Mouse (Mus musculus) forebrain, postnatal 0 days (tissue): Measurements from ENCODE around the gene Sowaha. TPM values are rescaled to one million over a fixed set of nuclear protein-coding genes. Genes with fewer than 3 reads are reported as not detected.

Experiments
- ATAC-seq: fragments of 200-750 bp; cut with Nextera tagmentation; 2 replicates; pipeline ENCODE4 v1.8.0; 2017; ENCODE audit warnings: mild to moderate bottlenecking, moderate library complexity
- DNase-seq: peaks from one replicate; pipeline ENCODE4 v3.0.0-alpha.2; 2015
- H3K27ac ChIP-seq: fragments of 300-500 bp; sonication (generic); 2 replicates; pipeline ENCODE4 v1.5.1; 2014; ENCODE audit warnings: low read depth, mild to moderate bottlenecking, antibody characterized with exemption, low read length, moderate library complexity, mixed read lengths
- H3K27me3 ChIP-seq: fragments of 300-500 bp; sonication (generic); 2 replicates; pipeline ENCODE4 v1.6.1; 2014; ENCODE audit warnings: mild to moderate bottlenecking, low read length, mixed read lengths; ENCODE audit not compliant: insufficient read depth
- H3K36me3 ChIP-seq: fragments of 300-500 bp; sonication (generic); 2 replicates; pipeline ENCODE4 v1.6.1; 2014; ENCODE audit warnings: mild to moderate bottlenecking, moderate library complexity; ENCODE audit not compliant: insufficient read depth
- H3K4me1 ChIP-seq: fragments of 300-500 bp; sonication (generic); 2 replicates; pipeline ENCODE4 v1.6.1; 2014; ENCODE audit warnings: antibody characterized with exemption; ENCODE audit not compliant: insufficient read depth
- H3K4me2 ChIP-seq: fragments of 300-500 bp; sonication (generic); 2 replicates; pipeline ENCODE4 v1.6.1; 2014; ENCODE audit warnings: low read depth, mild to moderate bottlenecking, moderate library complexity
- H3K4me3 ChIP-seq: fragments of 300-500 bp; sonication (generic); 2 replicates; pipeline ENCODE4 v1.5.1; 2014; ENCODE audit warnings: low read depth, low read length, mixed read lengths
- H3K9ac ChIP-seq: fragments of 300-500 bp; sonication (generic); 2 replicates; pipeline ENCODE4 v1.6.1; 2014; ENCODE audit warnings: mild to moderate bottlenecking
- H3K9me3 ChIP-seq: fragments of 300-500 bp; sonication (generic); 2 replicates; pipeline ENCODE4 v1.6.1; 2016; ENCODE audit warnings: low read length
- CTCF ChIP-seq: sonication (generic); IDR thresholded peaks from 2 replicates; pipeline ENCODE4 v1.5.1; 2016; ENCODE audit warnings: antibody characterized with exemption, control low read depth, low read depth
- WGBS: fragments of 180-500 bp; shearing (Covaris S2); extraction: QIAGEN DNeasy Blood & Tissue Kit; methylation state at CpG from one replicate; pipeline ENCODE4 v1.1.7; 2014; 5-methylcytosine and 5-hydroxymethylcytosine counted together
- polyA plus RNA-seq: library from polyadenylated mRNA; unstranded; fragments of >200 nt; fragmentation: Nextera tagmentation; extraction: Ambion mirVana; gene quantifications from 2 replicates; pipeline ENCODE4 v1.2.1, GENCODE M21; 2015
- total RNA-seq: library from RNA; depleted of rRNA; stranded (reverse); fragments of >200 nt; gene quantifications from 2 replicates; pipeline ENCODE4 v1.2.3, GENCODE M21; 2014

The Sowaha gene
- total and polyA plus RNA-seq, 2 experiments from 2014 or later = 7.9 to 13.5 TPM

GRCm38 (mm10) chr11:53451361-53451760, 28.7 kb downstream of the Sowaha start:
- DNase-seq (no peak), ATAC-seq (no peak)
- Histone ChIP-seq H3K9ac (no peak overlapping the region), H3K4me3 (no peak overlapping the region), H3K9me3 (no peaks in the 10 kb centered on the region), H3K27me3 (no peaks in the 10 kb centered on the region; the same call in 1 of the 2 replicates), H3K4me1 (no peaks in the 10 kb centered on the region), H3K36me3 (no peaks in the 10 kb centered on the region), H3K27ac (no peak overlapping the region), H3K4me2 (no peak overlapping the region)
- WGBS = 78% methylated on average over 2 of the region's 2 CpGs
- TF ChIP-seq CTCF = no peak

- Histone ChIP-seq H3K9me3 (no peaks in the 10 kb centered on the region), H3K27ac (no peak overlapping the region), H3K4me2 (no peak overlapping the region), H3K36me3 (no peaks in the 10 kb centered on the region), H3K4me3 (no peak overlapping the region), H3K4me1 (no peaks in the 10 kb centered on the region), H3K9ac (no peak overlapping the region), H3K27me3 (no peaks in the 10 kb centered on the region; the same call in 1 of the 2 replicates)
- DNase-seq (no peak), ATAC-seq (no peak)
- no peak for TF ChIP-seq CTCF
- WGBS = 65% methylated on average over 15 of the region's 15 CpGs
Observed at GRCm38 (mm10) chr11:53450070-53450705, 29.9 kb downstream of the Sowaha start.

DNA sequence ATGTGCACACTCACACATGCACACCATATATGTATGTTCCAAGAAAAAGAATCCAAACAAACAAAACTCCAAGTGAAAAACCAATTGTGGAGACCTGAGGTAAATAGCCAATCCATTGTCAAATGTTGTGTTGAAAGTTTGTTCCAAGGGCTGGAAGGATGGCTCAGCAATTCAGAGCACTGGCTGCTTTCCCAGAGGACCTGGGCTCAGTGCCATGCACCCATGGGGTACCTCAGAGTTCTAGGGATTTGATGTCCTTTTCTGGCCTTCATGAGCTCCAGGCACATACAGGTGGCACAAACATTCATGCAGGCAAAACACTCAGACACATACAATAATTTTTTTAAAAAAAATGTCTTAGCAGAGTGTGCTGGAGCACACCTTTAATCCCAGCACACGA, 31.5 kb downstream of the Sowaha start:
- no peak overlapping the region for H3K27ac ChIP-seq
- H3K9ac ChIP-seq = no peak overlapping the region
- H3K4me2 ChIP-seq = no peak overlapping the region
- no peak for DNase-seq
- no peaks in the 10 kb centered on the region for H3K27me3 ChIP-seq
- no peak for TF ChIP-seq CTCF
- H3K36me3 ChIP-seq = no peaks in the 10 kb centered on the region
- H3K9me3 ChIP-seq = no peaks in the 10 kb centered on the region
- H3K4me3 ChIP-seq = no peak overlapping the region
- no peaks in the 10 kb centered on the region for H3K4me1 ChIP-seq
- no peak for ATAC-seq
- WGBS = 72% methylated on average over 1 of the region's 1 CpGs

GRCm38 (mm10) chr11:53447996-53448395, 32.1 kb downstream of the Sowaha start:
- ATAC-seq (no peak), DNase-seq (no peak)
- no peak overlapping the region for H3K9ac ChIP-seq
- no peaks in the 10 kb centered on the region for H3K9me3 ChIP-seq
- no peaks in the 10 kb centered on the region for H3K27me3 ChIP-seq
- 90% methylated on average over 8 of the region's 8 CpGs for WGBS
- H3K4me1 ChIP-seq = no peaks in the 10 kb centered on the region
- no peaks in the 10 kb centered on the region for H3K36me3 ChIP-seq
- H3K4me3 ChIP-seq = no peak overlapping the region
- H3K27ac ChIP-seq = no peak overlapping the region
- TF ChIP-seq CTCF = no peak
- no peak overlapping the region for H3K4me2 ChIP-seq

GRCm38 (mm10) chr11:53446183-53446582, 33.9 kb downstream of the Sowaha start:
- Histone ChIP-seq H3K4me1 (no peaks in the 10 kb centered on the region), H3K27ac (no peak overlapping the region), H3K36me3 (no peaks in the 10 kb centered on the region), H3K27me3 (no peaks in the 10 kb centered on the region), H3K4me2 (no peak overlapping the region), H3K9ac (no peak overlapping the region), H3K4me3 (no peak overlapping the region), H3K9me3 (no peaks in the 10 kb centered on the region)
- no peak for TF ChIP-seq CTCF
- ATAC-seq = no peak
- no peak for DNase-seq
- 89% methylated on average over 13 of the region's 13 CpGs for WGBS

GRCm38 (mm10) chr11:53445562-53445961, 34.5 kb downstream of the Sowaha start:
- ATAC-seq (no peak), DNase-seq (no peak)
- Histone ChIP-seq H3K27me3 (no peaks in the 10 kb centered on the region), H3K9ac (no peak overlapping the region), H3K4me3 (no peak overlapping the region), H3K4me1 (no peaks in the 10 kb centered on the region), H3K27ac (no peak overlapping the region), H3K9me3 (no peaks in the 10 kb centered on the region), H3K4me2 (no peak overlapping the region), H3K36me3 (no peaks in the 10 kb centered on the region)
- whole genome bisulfite sequencing = 60% methylated on average over 13 of the region's 13 CpGs
- no peak for TF ChIP-seq CTCF

DNA sequence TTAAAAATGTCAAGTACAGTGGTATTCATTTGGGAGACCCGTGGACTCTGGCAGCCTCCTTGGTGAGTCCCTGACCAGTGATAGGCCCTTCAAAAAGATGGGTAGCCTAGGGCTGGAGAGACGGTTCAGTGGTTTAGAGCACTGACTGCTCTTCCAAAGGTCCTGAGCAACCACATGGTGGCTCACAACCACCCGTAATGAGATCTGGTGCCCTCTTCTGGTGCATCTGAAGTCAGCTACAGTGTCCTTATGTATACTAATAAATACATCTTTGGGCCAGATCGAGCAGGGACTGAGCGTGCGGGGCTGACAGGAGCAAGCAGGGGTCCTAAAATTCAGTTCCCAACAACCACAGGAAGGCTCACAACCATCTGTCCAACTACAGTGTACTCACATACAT, 36.2 kb downstream of the Sowaha start:
- DNase-seq (no peak), ATAC-seq (no peak)
- H3K36me3 ChIP-seq = no peaks in the 10 kb centered on the region
- 38% methylated on average over 6 of the region's 6 CpGs for WGBS
- H3K4me3 ChIP-seq = no peak overlapping the region
- no peak overlapping the region for H3K4me2 ChIP-seq
- no peaks in the 10 kb centered on the region for H3K27me3 ChIP-seq
- no peak overlapping the region for H3K9ac ChIP-seq
- TF ChIP-seq CTCF = peak; percentile 59
- H3K4me1 ChIP-seq = no peaks in the 10 kb centered on the region
- no peaks in the 10 kb centered on the region for H3K9me3 ChIP-seq
- no peak overlapping the region for H3K27ac ChIP-seq
